Mouse (Mus musculus): Measurements from ENCODE around the gene Zmynd11.

The Zmynd11 gene

DNA sequence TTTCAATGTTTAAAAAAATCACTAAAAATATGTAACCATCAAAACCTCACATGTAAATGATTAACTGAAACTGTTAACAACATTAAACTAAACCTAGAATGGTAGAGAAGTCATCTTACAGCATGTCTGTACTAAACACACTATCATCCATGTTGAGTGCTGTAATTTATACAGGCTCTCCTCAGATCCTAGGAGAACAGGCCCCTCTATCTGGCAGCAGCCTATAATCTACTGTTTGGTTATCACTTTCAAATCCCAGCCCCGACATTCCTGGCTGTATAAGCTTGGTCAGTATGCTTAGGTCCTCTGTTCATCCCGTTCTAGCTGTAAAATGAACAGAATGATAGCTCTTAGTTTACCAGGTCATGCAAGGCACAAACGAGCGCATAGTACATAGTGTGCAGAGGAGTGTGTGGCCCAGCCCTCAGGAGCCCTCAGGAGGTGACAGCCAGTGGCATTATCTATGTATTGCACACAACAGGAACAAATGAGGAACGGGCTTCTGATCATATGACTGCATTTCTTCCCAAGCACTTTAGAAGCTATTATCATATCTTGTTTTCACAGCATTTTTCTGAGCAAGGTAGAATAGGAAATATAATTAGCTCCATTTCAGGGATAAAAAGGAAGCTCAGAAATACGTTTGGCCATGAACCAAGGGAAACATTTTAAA lies 51.5 kb downstream of the Zmynd11 start:
- DNase-seq, result no peak

DNA sequence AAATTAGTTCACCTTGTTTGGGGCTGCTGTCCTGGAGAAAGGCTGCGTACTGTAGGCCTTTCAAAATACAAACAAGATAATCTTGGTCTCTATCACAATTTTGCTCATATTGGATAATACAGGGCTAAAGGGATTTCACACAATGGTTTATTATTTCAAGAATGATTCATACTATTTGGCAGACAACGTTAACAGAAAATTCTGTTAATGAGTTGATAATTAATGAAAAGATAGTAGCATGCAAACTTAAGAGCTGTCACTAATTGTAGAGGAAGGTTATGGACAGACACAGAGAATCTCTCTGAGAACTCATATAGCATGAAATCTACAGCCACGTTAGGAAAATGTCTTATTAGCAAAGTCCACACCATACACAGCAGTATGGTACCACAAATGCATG lies 52.2 kb downstream of the Zmynd11 start:
- no peak for DNase-seq

DNA sequence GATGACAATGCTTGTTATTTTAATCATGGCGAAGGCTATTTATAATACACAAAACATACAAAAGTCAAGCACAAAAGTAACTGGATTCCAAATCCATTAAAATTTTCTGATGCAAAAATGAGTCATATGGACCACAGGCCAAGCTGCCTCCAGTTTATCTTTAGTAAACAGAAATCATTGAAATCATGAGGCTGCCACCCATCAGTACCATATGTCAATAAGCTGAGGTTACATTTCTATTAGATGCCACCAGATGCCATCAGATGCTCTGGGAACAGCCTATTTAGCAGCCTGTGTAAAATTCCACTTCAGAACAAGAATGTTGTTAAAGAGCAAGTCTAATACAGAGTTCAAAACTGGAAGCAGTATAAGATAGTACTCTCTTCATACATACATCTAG lies 52.7 kb downstream of the Zmynd11 start:
- DNase-seq, result no peak

DNA sequence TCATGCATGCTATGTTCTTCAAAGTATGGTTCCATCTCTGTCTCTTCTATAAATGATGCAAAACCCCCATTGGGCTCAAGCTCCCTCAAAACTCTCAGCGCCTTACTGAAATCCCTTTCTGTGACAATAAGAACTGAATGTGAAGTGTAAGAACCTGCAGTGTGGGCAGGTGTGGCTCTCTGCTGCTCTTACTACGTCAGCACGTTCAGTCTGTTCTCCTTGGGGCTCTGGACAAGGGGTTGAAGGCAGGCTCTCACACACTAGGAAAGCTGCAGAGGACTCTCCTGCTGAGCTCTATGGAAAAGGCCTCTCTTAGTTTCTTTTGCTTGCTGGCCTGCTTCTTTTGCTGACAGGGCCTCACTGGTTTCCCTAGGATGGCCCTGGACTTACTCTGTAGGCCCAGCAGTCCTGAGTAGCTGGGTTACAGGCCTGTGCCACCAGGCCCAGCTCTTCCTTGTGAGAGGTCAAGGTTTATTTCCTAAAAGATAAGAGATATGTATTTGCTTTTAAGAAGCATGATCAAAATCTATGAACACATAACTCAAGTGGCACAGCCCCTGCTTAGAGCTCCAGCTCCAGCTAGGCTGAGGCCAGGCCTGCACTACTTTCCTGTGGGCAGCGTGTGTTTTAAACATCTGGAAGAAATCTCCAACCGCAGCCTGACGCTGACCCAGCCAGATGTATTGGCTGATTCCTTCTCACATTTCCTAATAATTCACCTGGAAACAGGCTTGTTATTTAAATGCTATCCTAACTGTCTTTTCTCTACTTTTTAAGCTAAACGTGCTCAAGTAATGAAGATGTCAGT lies 56.5 kb downstream of the Zmynd11 start:
- no peak for DNase-seq

DNA sequence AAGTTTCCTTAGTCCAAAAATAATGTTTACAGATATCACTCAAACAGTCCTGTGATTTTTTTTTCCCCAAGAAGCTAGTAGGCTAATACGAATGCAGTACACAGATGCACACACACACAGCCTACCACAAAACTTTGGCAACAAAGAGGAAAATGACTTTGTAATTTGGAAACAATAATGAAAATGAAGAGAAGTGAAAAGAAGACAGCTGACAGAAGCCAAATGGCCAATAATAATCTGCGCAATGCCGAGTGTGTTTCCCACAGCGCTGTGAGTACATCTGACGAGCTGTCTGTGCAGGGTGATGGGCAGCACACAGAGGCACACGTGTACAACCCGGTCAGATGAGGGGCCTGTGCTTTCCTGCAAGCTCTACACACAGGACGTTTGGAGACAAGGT lies 58.4 kb downstream of the Zmynd11 start:
- DNase-seq, result no peak

DNA sequence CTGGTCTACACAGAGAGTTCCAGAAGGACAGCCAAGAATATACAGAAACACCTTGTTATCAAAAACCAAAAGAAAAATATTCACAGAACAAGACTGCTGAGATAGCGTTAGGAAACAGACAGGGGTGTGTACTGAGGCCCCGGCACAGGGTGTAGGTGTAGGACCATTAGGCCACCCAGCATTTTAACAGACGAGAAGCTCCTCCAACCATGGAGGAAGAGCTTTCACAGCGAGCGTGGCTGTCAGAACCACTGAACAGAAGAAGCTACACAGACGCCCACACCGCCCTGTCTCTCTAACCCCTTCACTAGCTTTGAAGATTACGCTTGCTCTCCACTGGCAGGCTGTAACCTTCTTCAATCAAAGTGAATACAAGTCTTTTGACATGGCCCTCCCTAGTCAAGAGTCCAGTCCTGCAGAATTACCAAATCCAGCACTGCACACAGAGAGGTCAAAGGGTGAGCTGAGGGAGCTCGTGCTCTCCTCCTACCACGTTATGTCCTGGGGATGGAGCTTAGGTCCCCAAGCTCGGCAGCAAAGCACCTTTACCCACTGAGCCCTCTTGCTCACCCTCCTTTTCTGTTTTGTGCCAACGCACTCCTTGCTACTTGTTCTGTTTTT lies 62.4 kb downstream of the Zmynd11 start:
- no peak for DNase-seq

DNA sequence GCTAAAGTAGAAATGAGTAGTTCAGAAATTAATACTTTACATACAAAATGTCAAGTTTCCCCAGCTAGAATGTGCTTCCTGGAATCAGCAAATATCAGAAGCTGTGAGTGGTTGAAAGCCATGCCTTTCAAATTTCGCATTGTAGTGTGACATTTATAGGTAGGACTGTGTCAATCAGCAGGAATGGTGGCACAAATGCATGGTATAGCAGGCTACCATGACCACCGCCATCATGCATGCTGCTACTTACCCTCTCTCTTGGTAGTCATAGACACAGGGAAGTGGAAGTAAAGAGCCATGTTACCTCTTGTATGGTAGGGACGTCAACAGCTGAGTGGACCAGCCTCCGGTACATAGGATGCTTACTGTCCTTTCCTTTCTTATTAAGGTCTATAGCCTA lies 67.8 kb downstream of the Zmynd11 start:
- DNase-seq, result no peak

DNA sequence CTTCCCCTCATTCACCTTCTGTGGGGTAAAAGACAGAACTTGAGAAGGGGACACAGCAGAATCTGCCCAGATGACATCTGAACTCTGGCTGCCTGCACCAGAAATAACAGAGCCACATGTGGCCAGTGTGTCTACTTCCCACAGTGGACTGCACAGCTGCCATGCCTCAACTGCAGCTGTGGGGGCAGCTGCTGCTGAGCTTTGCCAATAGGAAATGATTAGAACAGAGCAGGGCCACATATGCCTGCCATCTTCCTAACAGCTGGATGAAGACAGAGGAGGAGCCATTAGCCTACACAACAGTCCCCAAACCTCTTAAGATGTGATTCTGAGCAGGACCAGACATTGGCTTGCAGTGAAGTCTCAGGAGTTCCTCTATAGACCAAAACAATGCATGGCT lies 69.3 kb downstream of the Zmynd11 start:
- DNase-seq, result peak; percentile 63

DNA sequence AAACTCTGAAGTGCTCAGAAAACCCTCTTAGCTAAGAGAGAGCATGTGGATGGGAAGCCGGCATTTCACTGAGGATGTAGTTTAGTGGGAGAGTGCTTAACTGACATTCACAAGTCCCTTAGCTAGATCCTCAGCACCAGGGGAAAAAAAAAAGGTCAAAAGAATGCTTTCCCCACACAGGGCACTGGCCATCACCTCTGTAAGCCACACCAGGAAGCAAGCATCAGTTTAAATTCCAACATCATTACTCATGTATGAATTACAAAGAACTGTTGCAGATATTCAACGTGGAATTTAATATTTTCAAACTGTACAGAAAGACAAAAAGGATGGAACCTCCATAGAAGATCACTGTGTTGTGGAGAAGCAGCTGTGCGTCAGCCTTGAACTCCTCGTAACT lies 69.7 kb downstream of the Zmynd11 start:
- no peak for DNase-seq

DNA sequence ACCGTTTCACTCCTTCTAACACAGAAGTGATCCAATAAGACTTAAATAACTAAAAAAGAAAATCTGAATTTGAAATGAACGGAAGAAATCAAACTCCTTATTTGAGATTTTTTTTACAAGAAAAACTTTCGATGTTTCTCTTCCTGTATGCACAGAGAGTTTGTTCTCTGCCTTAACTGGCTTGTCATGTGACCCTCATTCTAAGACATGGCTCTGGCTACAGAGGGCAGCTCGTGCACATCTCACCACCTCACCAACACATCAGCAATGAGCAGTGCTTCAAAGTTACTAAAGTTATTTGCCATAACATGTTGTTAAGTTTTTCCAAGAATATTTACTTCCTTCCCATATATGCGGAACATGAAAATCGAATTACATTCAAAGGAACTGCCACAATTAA lies 70.5 kb downstream of the Zmynd11 start:
- no peak for DNase-seq

DNA sequence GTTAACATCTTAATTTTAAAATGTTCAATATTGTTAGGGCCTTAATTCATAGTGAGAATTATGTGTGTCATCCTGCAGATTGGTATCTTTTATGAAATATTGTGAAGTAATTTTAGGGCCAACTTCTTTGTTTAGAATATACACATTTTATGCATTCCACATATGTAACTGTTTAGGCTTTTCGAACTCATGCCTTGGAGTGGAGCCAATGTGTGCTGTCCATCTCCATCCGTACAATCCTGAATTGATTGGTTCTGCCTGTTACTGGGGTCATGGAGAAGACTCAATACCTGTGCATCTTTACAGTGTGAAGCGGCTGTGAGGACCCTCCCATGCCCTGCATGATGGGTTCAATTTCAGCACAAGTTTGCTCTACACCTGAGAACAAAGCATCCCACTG lies 72.3 kb downstream of the Zmynd11 start:
- no peak for DNase-seq

DNA sequence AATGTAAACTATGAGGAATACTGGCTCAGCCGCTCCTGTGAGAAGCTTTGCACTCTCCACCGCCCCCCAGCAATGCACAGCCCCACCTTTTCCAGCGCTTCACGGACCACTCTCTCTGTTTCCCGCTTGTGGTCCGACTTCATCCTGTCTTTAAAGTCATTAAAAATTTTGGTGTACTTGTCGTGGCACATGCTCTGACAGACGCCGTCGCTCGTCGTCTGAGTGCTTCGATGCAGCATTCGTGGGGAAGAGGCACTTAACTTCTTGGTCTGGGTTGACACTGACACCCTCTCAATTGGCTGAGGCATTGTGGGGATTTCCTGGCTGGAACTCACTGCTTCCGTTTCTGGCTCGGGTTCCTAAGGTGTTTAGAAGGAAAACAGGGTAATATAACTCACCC lies 75.8 kb downstream of the Zmynd11 start:
- DNase-seq, result no peak

DNA sequence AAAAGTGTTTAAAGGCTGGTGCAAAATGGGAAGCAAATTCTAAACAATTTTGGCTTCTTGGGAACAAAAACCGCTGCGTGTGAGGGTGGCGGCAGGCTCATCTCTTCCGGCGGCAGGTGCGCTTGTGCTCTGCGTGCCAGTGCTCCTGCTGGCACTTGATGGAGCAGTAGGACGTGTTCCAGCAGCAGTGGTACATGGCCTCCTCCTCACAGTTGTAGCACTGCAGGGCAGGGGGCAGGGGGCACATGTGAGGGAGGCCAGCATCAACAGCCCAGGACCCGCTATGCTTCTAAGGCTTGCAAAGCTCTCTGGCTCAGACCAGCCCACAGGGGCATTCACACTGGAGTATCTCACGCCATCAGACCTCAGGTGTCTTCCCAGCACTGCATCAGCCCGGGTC lies 78.4 kb downstream of the Zmynd11 start:
- no peak for DNase-seq

DNA sequence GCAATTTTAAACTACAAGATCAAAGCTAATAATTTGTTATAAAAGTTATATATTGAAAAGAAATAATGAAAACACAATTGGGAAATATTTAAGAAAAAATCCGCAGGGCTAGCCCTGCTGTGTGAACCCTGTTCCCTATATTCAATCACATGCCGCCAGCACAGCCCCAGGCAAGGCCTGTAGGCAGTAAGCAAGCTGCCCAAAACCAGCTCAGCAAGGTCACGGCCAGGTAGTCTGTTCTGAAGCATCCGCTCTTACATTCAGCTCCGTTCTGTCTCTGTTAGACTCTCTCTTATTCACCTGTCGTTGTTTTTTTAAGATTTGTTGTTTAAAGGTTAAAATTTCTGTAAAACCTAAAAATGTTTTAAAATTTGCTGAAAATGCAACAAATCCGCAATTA lies 78.9 kb downstream of the Zmynd11 start:
- no peak for DNase-seq

DNA sequence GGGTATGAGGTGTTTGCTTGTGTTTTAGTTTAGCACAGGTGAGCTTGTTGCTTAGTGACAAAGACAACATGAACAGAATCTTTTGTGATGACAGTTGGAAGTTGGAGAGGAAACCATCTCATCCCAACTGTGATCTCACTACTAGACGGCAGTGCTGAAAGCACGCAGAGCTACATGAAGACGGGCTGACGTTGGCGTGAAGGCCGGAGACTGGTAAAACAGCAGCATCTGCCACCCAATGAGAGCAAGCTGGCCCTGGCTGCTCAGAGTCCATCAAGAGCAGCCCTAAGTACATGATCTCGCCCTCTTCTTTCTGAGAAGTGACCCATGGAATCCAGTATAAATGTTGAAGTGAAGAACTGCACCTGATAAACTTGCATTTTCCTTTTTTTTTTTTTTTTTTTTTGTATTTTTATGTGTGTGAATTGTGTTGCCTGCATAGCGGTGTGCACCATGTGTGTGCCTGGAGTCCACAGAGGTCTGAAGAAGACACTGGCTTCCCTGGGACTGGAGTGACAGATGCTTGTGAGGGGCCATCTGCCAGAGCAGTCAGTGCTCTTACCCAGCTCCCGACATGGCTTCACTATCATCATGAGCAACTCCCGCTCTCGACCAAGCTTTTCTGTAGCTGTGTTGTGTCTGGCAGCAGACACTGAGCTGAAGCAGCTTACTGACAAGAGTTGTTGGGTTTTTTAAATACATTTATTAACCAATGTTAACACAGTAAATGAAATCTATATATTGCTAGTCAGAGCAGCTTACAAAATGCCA lies 80.8 kb downstream of the Zmynd11 start:
- DNase-seq, result no peak

DNA sequence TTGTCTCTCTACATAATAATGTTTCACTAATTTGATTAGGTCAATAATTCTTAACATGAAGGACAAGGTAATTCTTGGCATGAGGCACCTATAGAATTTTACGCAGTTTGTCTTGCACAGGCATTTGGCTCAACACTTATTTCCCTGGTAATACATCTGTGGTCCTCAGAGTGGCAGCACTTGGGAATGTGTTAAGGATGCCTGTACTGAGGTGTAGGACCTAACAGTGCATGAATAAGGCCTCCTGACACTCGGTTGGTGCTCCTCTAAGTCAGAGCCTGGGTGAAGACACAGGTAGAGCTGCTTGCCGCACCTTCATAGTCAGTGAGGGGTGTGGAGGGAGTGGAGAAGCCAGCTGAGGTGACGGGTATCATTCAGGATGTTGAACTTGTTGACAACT lies 81.8 kb downstream of the Zmynd11 start:
- DNase-seq, result no peak

DNA sequence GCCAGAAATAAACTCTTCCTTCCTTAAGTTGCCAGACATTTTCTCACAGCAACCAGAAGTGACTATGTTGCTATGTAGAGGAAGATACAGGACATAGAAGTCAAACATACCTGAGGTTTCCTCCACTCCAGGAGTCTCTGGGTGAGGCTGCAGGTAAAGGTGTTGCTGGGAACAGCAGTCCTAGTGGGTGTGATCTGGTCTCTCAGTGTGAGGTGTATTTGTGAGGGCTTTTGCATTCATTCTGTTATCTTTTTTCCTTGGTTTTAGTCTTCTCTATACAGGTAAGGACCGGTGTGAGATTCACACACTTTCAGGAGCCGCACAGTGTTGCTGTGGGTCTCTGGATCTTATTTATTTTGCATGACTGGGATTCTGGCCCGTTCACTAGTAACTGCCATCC lies 83.6 kb downstream of the Zmynd11 start:
- DNase-seq, result no peak

DNA sequence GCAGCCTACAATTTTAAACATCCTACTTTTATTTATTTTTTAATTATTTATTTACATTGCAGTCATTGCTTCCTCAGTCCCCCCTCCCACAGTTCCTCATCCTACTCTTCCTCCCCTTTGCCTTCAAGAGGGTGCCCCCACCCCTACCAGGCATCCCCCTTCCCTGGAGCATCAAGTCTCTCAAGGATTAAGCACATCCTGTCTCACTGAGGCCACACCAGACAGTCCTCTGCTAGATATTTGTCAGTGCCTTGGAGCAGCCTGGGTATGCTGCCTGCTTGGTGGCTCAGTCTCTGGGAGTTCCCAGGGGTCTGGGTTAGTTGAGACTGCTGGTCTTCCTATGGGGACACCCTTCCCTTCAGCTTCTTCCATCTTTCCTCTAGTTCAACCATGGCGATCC lies 91.0 kb downstream of the Zmynd11 start:
- no peak for DNase-seq

DNA sequence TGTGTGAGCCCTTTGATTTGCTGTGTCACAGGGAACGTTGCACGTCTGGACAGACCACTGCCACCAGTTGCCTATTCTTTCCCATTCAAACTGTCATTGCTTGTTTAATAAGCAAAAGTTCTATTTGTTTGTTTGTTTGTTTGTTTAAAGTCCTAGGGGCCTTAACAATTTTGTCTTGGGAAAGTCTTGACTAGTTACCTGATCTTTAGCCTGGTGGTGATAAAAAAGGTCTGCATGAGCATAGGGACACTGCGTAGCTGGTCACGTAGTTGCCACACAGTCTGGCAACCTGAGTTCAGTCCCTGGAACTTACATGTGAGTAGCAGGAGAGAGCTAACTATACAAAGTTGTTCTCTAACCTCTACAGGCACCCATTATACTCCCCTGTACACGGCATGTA lies 95.9 kb downstream of the Zmynd11 start:
- DNase-seq, result no peak

DNA sequence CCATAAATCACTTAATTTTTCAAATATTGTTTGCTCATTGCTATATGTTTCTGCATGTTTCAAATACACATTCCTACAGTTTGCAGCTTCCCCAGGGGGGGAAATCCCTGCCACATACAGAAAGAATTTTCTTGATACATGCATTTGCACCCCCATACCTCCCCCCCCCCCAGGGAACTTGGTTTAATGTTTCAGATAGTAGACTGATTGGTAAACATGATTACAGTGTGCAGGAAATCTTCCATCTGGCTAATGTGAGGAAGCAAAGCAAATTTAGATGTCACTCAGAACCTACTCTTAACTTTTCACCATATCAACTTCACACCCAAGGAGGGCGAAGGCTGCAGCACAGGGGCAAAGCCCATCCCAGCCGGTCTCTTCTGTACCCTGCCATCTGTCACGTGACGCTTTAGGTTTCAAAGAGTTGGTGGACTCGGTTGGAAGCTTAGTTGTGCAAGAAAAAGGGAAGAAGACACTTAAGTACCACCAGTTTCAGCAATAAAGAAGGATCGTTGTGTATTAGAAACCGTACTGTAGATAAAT lies 97.1 kb downstream of the Zmynd11 start:
- DNase-seq, result no peak

DNA sequence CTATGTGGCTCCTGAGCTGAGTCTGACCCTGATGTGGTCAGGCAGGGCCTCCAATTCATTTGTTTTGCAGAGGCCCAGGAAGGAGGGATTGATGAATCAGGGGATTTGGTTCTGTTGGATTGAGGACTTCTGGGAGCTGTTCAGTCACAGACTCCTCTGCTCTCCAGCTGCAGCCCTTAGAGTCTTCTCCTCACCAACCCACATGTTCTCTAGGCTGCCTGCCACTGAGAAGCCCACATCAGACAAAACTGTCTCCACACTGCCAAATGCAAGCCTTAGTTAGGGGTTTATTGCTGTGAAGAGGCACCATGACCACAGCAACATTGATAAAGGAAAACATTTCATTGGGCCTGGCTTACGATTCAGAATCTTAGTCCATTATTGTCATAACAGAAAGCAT lies 101.5 kb downstream of the Zmynd11 start:
- no peak for DNase-seq

DNA sequence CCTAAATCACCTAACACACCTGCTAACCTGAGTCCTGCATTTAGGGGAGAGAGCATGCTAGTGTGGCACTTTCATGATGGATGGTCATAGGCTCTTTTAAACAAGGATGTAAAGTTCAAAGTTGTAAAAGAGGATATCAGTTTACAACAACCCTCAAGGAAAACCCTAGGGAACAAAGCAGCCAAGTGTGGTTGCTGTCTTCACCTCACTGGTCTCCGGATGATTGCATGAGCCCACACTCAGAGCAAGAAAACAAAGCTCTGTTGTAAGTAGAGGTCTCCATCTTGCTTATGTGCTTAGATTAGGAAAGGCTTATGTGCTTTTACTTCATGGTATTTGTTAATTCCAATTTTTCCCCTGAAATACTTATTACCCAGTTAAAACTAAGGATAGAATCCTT lies 104.4 kb downstream of the Zmynd11 start:
- DNase-seq, result no peak

DNA sequence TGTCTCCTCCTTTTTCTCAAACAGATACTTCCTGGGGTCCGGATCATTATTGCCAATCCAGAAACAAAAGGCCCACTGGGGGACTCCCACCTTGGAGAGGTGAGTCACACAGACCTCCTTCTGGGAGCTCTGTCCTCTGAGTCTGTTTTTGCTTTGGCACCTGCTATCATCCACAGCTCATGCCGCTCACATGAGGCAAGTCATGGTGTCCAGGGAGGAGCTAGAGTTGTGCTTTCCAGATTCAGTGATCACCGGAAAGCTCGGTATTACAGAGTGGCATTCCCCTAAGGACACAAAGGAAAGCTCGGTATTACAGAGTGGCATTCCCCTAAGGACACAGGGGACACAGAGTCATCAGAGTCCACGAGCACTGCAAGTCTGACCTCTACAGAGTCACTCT lies 108.5 kb downstream of the Zmynd11 start:
- no peak for DNase-seq

Measured in kidney, postnatal 10 days (tissue).